Mouse (Mus musculus) adrenal gland, adult (tissue): ENCODE data around the gene Tff2.

Experiments
- DNase-seq, 2 experiments: peaks; one replicate each; pipeline ENCODE4 v3.0.0; 2022 to 2023; ENCODE audit warnings: low spot score in 1 of 2; ENCODE audit not compliant: inconsistent age in 2 of 2

Tff2 gene

GRCm38 (mm10) chr17:31144040-31145037 is at the start of gene Tff2:
Gene Tff2, minus strand, starts transcription at chr17:31144282.
- no peak for DNase-seq

GRCm38 (mm10) chr17:31193360-31193759 is 49.3 kb upstream of the Tff2 start:
- no peak for DNase-seq

- DNase-seq, result no peak
Observed at GRCm38 (mm10) chr17:31192663-31193062, 48.6 kb upstream of the Tff2 start.

DNA sequence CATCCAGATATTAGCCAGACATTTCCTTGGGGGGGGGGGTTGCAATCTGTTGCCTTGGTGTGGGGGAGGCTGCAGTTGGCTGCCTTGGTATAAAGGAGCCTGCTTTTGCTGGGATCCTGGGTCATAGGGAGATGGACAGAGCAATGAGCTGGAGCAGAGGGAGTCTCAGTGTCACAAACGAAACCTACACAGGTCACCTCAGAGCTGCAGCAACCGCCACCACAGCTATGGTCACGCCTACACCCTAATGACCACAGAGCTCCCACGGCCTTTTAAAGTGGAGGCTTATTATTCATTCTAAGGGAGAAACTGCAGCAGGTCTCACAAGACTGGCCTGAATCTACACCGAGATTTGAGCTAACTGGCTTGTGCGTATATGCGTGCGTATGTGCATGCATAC is 47.7 kb upstream of the Tff2 start:
- no peak for DNase-seq

DNA sequence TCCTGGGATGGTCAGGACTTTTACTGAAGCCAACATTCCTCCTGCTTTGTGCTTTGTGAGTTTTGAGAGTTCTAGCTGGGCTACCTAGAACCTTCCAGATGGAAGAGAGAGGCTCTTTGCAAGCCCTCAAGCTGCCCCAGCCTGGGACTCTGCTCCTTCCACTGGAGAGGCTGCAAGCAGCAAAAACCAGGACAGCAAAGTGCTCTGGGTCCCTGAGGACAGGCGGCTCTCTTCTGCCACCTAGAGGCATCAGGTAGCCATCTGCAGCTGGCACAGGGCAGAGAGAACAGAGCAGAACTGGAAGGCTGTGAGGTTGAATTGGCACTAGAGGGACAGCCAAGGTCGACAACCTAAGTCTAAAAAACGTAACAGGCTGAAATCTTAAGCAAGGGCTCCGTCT is 43.3 kb upstream of the Tff2 start:
- DNase-seq, result peak; percentile 69 to 88

DNA sequence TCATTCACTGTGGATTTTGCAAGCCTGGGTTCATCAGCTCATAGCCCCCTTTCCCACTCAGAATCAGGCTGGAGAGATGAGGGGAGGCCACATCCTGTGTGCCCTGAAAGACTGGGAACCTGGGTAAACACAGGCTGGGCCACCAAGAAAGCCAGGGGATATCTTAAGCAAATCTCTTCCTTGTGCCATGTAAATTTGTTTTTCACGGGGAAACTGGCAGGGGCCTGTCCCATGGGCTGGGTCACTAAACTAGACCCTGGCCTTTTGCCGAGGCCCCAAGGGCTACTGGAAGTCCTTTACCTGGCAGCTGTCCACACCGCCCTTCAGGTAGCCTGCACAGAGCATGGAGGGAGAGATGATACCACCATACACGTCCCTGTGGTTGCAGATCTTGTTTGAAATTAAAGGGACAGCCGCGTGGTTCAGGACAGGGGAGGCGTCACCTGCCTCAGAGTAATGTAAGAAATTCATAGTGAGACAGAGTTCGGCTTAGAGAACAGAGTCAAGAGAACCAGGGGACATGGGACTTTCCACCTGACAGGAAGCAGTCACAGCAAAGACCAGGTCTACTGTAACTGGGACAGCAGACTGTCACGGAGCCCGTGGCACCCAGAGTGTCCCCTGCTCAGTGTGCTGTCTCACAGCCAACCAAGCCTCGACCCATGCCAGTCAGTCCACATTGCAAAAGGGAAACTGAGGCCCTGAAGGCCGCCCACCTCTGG is 40.3 kb upstream of the Tff2 start:
- no peak for DNase-seq

GRCm38 (mm10) chr17:31183180-31183974 is 39.3 kb upstream of the Tff2 start:
- no peak for DNase-seq

- no peak for DNase-seq
Observed at GRCm38 (mm10) chr17:31181490-31181889, 37.4 kb upstream of the Tff2 start.

GRCm38 (mm10) chr17:31176321-31176720 is 32.2 kb upstream of the Tff2 start:
- DNase-seq, result no peak

DNA sequence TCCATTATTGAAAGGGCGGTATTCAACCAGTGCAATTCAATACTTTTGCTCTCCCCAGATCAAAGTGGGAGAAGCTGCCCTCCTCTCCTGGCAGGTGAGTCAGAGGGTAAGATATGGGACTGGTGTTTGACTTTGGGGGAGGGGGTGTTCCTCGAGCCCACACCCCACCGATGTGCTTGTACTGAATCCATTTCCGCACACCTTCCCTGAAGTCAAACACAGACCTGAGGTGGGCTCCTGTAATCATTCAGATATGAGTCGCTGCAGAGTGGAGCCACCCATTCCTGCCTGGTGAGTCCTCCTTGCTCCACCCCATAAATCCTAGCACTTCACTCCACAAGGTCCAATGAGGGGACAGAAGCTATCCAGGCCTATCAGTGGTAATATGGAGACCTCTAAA is 25.7 kb upstream of the Tff2 start:
- DNase-seq, result no peak

DNA sequence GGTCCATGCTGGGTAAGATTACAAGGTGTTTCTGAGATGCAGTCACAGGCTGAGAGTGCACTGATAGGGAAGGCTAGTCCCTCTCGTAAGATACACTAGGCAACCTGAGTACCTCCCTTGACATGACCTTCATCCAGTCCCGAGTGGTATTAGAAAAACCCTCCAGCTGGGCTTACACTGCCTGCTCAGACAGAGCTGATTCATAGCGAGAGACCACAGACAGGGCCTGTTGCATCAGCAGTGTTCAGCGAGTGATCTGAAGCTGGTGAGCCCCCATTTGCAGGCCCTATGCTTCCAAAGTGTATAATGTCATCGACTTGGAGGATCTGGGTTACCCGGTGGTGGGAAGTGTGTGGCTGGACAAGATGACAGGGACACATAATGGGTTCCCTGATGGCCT is 21.0 kb upstream of the Tff2 start, which contains the start of gene Tff1:
Gene Tff1, minus strand, starts transcription at position 151 of the 400 bp plus-strand sequence.
- DNase-seq, result no peak

DNA sequence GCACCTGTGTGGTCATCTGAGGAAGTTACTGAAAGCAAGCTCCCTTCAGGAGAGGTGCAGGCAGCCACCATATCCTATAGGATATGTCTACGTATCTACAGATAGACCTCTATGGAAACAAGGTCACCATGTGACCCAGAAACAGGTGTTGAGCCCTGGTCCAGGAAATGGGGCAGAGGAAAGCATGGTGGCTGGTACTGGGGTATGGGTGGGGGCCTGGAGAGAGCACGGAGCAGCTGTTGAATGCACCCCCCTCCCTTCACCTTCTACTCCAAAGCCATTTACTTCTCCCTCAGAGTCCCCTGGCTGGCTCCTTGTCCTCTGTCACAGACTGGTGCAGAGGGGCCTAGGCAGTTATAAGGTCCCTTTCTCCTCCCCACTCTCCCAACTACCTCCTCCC is 19.7 kb upstream of the Tff2 start:
- DNase-seq, result no peak

DNA sequence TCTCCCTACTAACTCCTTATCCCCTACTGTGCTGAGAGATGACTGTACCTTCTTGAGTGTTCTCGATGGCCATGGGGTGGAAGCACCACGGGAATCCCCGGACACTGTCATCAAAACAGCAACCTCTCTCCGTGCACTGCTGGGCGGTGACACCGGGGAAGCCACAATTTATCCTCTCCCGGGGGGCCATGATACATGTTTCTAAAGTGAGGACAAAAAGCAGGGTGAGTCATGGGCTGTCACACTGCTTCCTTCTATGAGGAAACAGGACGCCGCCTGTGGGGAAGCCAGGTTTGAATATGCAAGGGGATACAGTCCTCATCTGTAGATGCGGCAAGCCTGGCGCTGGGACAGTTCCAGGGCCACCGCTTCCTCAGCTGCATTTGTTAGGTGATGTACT is 18.5 kb upstream of the Tff2 start:
- peak; percentile 20 to 31 for DNase-seq

DNA sequence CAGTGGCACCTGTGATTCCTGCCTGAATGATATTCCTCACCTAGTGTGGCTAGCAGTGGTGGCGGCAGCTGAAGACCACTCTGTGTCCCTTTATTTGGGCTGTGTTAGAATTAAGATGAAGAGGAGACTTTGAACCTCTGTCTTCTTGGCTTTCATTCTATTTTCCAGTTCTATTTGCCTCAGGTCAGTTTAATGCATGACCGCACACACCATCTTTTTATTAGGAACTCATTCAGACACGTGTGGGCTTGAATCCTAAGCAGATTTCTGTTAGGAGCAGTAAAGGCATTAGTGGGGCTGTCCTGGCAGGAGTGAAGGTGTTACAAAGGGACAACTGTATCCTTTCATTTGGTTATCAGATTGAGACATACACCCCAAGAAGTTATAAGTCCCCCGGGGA is 16.2 kb upstream of the Tff2 start:
- no peak for DNase-seq

DNA sequence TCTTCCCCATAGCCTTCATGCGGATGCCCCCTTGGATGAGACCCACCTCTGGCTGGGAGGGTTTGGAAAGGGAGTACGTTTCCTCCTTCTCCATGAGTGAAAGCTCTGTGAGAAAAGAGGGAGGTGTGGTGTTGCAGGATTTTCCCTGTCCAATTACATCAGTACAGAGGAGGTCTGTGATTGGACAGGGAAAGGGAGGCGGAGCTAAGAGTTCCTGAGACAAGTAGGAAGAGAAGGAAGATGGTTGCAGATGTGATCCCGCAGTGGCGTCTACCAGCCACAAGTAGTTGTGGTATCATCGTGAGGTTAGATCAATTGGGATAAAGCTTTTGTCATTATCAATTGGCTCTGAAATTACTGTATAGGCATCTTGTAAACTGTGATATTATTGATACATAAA is 13.8 kb upstream of the Tff2 start:
- DNase-seq, result no peak

- DNase-seq, result no peak
Observed at GRCm38 (mm10) chr17:31153785-31154184, 9.7 kb upstream of the Tff2 start.

GRCm38 (mm10) chr17:31152966-31153499 is 9.0 kb upstream of the Tff2 start:
- no peak for DNase-seq

DNA sequence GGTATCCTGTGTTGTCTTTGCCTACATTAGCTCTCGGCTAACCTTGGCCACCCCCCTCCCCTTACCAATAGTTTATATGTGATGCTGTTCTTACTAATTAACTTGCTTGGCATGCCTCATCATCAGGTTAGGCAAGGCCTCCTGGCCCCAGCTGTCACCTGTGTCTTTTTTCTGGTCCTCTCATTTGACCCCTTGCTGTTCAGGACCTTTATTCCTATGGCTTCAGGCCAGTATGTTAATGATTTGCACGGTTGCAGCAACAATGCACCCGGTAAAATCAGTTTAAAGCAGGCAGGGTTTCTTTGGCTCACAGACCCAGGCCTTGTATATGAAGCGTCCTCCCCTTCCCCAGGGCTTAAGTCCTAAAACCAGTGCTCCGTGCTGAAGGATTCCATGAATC is 8.4 kb upstream of the Tff2 start:
- no peak for DNase-seq

- DNase-seq, result no peak
Observed at GRCm38 (mm10) chr17:31145998-31146397, 1.9 kb upstream of the Tff2 start.

DNA sequence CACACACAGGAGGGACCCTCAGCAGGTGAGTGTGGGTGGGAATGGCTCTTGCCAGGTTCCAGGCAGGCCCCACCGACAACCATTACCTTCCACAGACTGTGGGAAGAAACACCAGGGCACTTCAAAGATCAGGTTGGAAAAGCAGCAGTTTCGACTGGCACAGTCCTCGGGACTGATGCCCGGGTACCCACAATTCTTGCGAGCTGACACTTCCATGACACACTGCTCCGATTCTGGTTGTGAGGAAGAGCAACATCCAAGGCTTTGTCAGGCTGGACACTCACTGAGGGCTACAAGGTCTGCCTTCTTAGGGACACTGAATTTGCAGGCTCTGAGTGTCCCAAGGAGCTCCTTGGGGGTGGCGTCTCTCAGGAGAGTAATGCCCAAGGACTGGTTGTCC is 2.0 kb downstream of the Tff2 start:
- peak; percentile 37 to 71 for DNase-seq

DNA sequence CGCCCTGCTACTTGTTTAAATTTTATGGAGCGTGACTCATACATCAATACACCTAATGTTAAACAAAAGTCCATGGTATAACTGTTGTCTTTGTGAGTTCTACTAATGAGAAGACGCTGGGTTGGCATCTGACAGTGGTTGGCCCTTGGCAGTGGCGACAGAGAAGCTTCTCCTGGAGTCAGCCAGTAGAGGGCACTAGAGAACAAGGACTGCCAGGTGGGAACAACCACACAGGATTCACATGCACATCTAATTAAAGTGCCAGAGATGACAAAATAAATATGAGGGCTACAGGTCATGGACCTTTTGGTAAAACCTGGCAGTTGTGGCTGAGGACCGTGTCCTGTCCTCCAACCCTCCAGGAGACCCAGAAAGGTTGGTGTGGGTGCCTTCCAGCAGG is 5.7 kb downstream of the Tff2 start:
- peak; percentile 54 to 86 for DNase-seq
